Mouse (Mus musculus): ENCODE data around the gene Cep97.

- TF ChIP-seq POLR2A (IDR thresholded peaks at IDR 0.05; ENCODE audit: control insufficient read depth, extremely low read depth, insufficient read depth, low read length, poor library complexity) = no peak
- TF ChIP-seq CTCF (IDR thresholded peaks at IDR 0.05; ENCODE audit: borderline replicate concordance, control insufficient read depth, extremely low read depth, insufficient read depth, low read length, poor library complexity) = no peak
Observed at GRCm38 (mm10) chr16:55972626-55973201, 38.1 kb upstream of the Cep97 start.
